Mouse (Mus musculus): ENCODE results near the gene Mtx2.

Gene Mtx2

GRCm38 (mm10) chr2:74825730-74826430 lies at the start of gene Mtx2:
TSS of gene Mtx2 (plus strand) at chr2:74825803.
- peak; percentile 85 for DNase-seq

- no peak for DNase-seq
These were observed 47.9 kb upstream of the Mtx2 start for GRCm38 (mm10) chr2:74777536-74778275.

- DNase-seq, result no peak
These were observed 44.2 kb upstream of the Mtx2 start for GRCm38 (mm10) chr2:74781386-74781785.

GRCm38 (mm10) chr2:74795531-74795930 lies 30.1 kb upstream of the Mtx2 start:
- DNase-seq, result no peak

- DNase-seq, result no peak
These were observed 17.2 kb upstream of the Mtx2 start for GRCm38 (mm10) chr2:74808431-74808830.

GRCm38 (mm10) chr2:74822654-74823053 lies 2.9 kb upstream of the Mtx2 start:
- no peak for DNase-seq

- DNase-seq, result no peak
These were observed 253 bp upstream of the Mtx2 start for GRCm38 (mm10) chr2:74825371-74825729.

GRCm38 (mm10) chr2:74846992-74847391 lies 21.4 kb downstream of the Mtx2 start:
- no peak for DNase-seq

- DNase-seq, result no peak
These were observed 21.9 kb downstream of the Mtx2 start for GRCm38 (mm10) chr2:74847516-74847915.

GRCm38 (mm10) chr2:74850036-74850435 lies 24.4 kb downstream of the Mtx2 start:
- no peak for DNase-seq

GRCm38 (mm10) chr2:74862070-74862476 lies 36.5 kb downstream of the Mtx2 start:
- no peak for DNase-seq

GRCm38 (mm10) chr2:74865414-74865813 lies 39.8 kb downstream of the Mtx2 start:
- DNase-seq, result no peak

- DNase-seq, result no peak
These were observed 48.4 kb downstream of the Mtx2 start for GRCm38 (mm10) chr2:74874043-74874442.

GRCm38 (mm10) chr2:74884357-74884756 lies 58.8 kb downstream of the Mtx2 start:
- no peak for DNase-seq

- DNase-seq, result no peak
These were observed 66.3 kb downstream of the Mtx2 start for GRCm38 (mm10) chr2:74891868-74892267.

GRCm38 (mm10) chr2:74892881-74893615 lies 67.4 kb downstream of the Mtx2 start:
- DNase-seq, result no peak

GRCm38 (mm10) chr2:74894061-74894460 lies 68.5 kb downstream of the Mtx2 start:
- no peak for DNase-seq

- peak; percentile 19 for DNase-seq
These were observed 74.4 kb downstream of the Mtx2 start for GRCm38 (mm10) chr2:74899973-74900372.

GRCm38 (mm10) chr2:74901764-74902295 lies 76.2 kb downstream of the Mtx2 start:
- DNase-seq, result no peak

- peak; percentile 57 for DNase-seq
These were observed 82.0 kb downstream of the Mtx2 start for GRCm38 (mm10) chr2:74907368-74908291.

GRCm38 (mm10) chr2:74912031-74912430 lies 86.4 kb downstream of the Mtx2 start:
- no peak for DNase-seq

GRCm38 (mm10) chr2:74917880-74918537 lies 92.4 kb downstream of the Mtx2 start:
- no peak for DNase-seq

All from kidney, adult 9 months (tissue).